Mouse (Mus musculus): Measurements from ENCODE around the gene Mpp2.

DNA sequence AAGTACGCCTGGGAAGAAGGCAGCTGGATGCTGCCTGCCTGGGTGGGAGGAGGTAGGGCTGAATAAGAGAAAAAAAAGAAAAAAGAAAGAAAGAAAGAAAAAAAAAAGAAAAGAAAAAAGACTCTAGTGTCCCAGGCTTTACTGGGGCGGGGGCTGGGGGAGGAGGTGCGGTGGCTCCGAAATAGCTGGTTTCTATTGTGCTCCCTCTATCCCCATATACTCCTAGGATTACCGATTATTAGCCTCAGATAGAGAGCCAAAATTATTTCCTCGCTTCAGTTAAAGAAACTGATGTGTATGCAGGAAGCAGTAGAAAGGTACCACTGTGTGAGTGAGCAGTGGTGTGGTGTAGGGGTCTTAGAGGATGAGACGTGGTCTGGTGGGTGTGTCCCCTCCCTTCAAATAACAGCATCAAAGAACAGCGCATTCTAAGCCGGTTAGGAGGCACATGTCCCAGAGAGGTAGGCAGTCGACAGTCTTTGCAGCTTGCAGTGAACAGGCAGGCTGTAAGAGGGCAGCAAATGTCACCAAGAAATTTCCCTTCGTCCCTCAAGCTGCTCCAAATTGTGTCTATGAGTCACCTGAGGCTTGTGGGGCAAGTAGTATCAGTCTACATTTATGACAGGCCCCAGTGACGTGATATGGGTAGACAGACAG, 60.8 kb downstream of the Mpp2 start:
- no peak for TF ChIP-seq NANOG (IDR thresholded peaks at IDR 0.05; ENCODE audit: borderline replicate concordance, low read length)
- no peak for TF ChIP-seq CTCF (conservative IDR thresholded peaks at IDR 0.05; ENCODE audit: low read length)
- no peak for TF ChIP-seq POU5F1 (IDR thresholded peaks at IDR 0.05; ENCODE audit: borderline replicate concordance, low read length)

Data from E14TG2a.4 (cell line).